Mouse (Mus musculus): ENCODE results near the gene Fam181a. TPM values are rescaled to one million over a fixed set of nuclear protein-coding genes. Genes with fewer than 3 reads are reported as not detected.

Gene Fam181a
- polyA plus RNA-seq, 1 experiment from 2014 or later: 0.35 TPM

DNA sequence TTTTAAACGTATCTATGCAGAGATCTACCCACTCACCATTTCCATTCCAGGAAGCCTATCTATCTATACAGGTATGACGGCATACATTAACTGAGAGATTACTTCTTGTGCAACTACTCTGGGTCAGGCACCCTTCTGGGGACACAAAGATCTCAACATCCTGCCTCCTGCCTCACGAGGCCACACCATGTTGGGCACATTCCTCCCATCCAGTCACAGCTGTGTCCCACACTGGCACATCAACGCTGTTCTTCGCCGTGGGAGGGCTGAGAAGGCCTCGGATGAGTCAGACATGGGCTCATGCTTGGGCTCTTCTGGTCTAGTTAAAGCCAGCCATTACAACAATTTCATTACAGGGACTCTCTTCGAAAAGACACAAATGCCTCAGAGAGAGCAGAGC, 36.2 kb downstream of the Fam181a start:
- DNase-seq (ENCODE audit: low spot score): no peak
- TF ChIP-seq EP300 (IDR thresholded peaks at IDR 0.05): no peak
- TF ChIP-seq CTCF (IDR thresholded peaks at IDR 0.05): no peak
- Histone ChIP-seq H3K9me3 (ENCODE audit: low read length) (no peaks in the 10 kb centered on the region), H3K27ac (ENCODE audit: low read length) (no peak overlapping the region), H3K4me3 (ENCODE audit: low read depth, low read length) (no peak overlapping the region), H3K27me3 (replicated peaks; ENCODE audit: insufficient read depth, low read length) (no peaks in the 10 kb centered on the region), H3K36me3 (ENCODE audit: insufficient read depth, low read length) (no peaks in the 10 kb centered on the region), H3K4me2 (replicated peaks; ENCODE audit: low read depth, low read length) (no peak overlapping the region), H3K9ac (replicated peaks; ENCODE audit: low read depth) (no peak overlapping the region), H3K4me1 (ENCODE audit: insufficient read depth, low read depth, low read length) (peaks cover 3% of the 10 kb centered on the region; the same call in 1 of the 2 replicates)
- no peak for ATAC-seq
- 58% methylated on average over 8 of the region's 8 CpGs for WGBS

DNA sequence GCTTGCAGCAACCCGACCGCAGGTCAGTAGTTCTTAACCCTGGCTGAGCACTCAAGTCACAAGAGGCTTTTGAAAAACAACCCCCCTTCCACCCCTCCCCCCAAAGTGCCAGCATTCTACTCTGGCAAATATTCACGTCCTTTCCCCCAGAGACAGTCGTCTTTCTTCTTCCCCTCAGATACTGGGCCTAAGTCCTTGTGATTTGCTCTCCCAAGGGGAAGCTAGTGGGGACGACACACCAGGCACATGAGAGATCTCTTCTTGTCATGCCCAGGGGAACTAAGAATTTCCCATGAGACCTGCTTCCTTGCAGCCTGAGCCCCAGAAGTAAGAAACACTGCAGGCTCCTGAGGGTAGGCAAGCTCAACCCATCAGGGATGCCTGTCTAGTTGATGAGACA, 36.6 kb downstream of the Fam181a start:
- H3K4me2 ChIP-seq (replicated peaks; ENCODE audit: low read depth, low read length): no peak overlapping the region
- peaks cover 3% of the 10 kb centered on the region; the same call in 1 of the 2 replicates for H3K4me1 ChIP-seq (ENCODE audit: insufficient read depth, low read depth, low read length)
- TF ChIP-seq CTCF (IDR thresholded peaks at IDR 0.05) (no peak), EP300 (IDR thresholded peaks at IDR 0.05) (no peak)
- DNase-seq (ENCODE audit: low spot score): no peak
- H3K27ac ChIP-seq (ENCODE audit: low read length): no peak overlapping the region
- WGBS: 19% methylated on average over 5 of the region's 5 CpGs
- no peak overlapping the region for H3K4me3 ChIP-seq (ENCODE audit: low read depth, low read length)
- no peaks in the 10 kb centered on the region for H3K27me3 ChIP-seq (replicated peaks; ENCODE audit: insufficient read depth, low read length)
- no peaks in the 10 kb centered on the region for H3K9me3 ChIP-seq (ENCODE audit: low read length)
- H3K9ac ChIP-seq (replicated peaks; ENCODE audit: low read depth): no peak overlapping the region
- ATAC-seq: no peak
- no peaks in the 10 kb centered on the region for H3K36me3 ChIP-seq (ENCODE audit: insufficient read depth, low read length)

DNA sequence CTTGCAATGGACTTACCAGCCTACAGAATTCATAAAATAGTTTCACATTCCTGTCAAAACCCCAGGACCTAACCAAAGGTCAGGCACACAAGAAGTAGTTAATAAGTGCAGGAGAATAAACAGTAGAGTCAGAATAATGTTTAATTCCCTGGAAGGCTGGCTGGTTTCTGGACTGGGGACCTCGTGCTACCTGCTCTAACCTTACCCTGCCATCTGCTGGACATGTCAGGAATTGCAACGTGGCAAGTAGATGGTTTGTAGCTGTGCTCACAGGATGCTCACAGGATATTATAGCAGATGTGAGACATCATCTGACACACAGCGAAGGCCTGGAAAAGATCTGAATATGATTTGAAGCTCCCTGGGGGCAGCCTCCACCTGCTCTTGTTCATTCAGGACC, 37.7 kb downstream of the Fam181a start:
- no peak for TF ChIP-seq EP300 (IDR thresholded peaks at IDR 0.05)
- peak; percentile 94 for TF ChIP-seq CTCF (IDR thresholded peaks at IDR 0.05)
- H3K27ac ChIP-seq (ENCODE audit: low read length): no peak overlapping the region
- H3K9ac ChIP-seq (replicated peaks; ENCODE audit: low read depth): no peak overlapping the region
- DNase-seq (ENCODE audit: low spot score) (peak; percentile 81), ATAC-seq (peak; percentile 56)
- H3K36me3 ChIP-seq (ENCODE audit: insufficient read depth, low read length): no peaks in the 10 kb centered on the region
- no peaks in the 10 kb centered on the region for H3K9me3 ChIP-seq (ENCODE audit: low read length)
- 5% methylated on average over 3 of the region's 3 CpGs for WGBS
- H3K4me1 ChIP-seq (ENCODE audit: insufficient read depth, low read depth, low read length): peaks cover 3% of the 10 kb centered on the region; the same call in 1 of the 2 replicates
- no peak overlapping the region for H3K4me3 ChIP-seq (ENCODE audit: low read depth, low read length)
- no peak overlapping the region for H3K4me2 ChIP-seq (replicated peaks; ENCODE audit: low read depth, low read length)
- H3K27me3 ChIP-seq (replicated peaks; ENCODE audit: insufficient read depth, low read length): no peaks in the 10 kb centered on the region

DNA sequence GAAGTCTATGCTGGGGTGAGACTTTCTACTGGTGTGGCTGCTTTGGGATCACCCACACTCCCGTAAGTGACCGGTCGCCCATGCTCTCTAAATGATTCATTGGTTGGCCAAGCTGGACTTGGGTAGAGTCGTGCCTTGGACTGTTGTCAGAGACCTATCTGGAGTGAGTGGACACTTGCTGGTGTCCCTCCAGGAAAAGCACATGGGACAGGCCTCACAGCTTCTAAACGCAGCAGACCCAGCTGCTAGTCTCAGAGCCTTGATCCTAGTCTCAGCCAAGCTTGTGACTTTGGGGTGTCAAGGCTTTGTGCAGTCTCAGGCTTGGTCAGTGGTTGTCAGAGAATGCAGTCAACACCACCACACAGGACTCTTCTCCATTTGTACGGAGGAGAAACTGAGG, 42.0 kb downstream of the Fam181a start:
- ATAC-seq: no peak
- Histone ChIP-seq H3K4me1 (ENCODE audit: insufficient read depth, low read depth, low read length) (peaks cover 3% of the 10 kb centered on the region; the same call in 1 of the 2 replicates), H3K9ac (replicated peaks; ENCODE audit: low read depth) (no peak overlapping the region), H3K27me3 (replicated peaks; ENCODE audit: insufficient read depth, low read length) (no peaks in the 10 kb centered on the region), H3K9me3 (ENCODE audit: low read length) (no peaks in the 10 kb centered on the region), H3K4me2 (replicated peaks; ENCODE audit: low read depth, low read length) (no peak overlapping the region), H3K36me3 (ENCODE audit: insufficient read depth, low read length) (no peaks in the 10 kb centered on the region), H3K4me3 (ENCODE audit: low read depth, low read length) (no peak overlapping the region), H3K27ac (ENCODE audit: low read length) (no peak overlapping the region)
- DNase-seq (ENCODE audit: low spot score): no peak
- TF ChIP-seq CTCF (IDR thresholded peaks at IDR 0.05) (no peak), EP300 (IDR thresholded peaks at IDR 0.05) (no peak)
- WGBS: 86% methylated on average over 6 of the region's 6 CpGs

DNA sequence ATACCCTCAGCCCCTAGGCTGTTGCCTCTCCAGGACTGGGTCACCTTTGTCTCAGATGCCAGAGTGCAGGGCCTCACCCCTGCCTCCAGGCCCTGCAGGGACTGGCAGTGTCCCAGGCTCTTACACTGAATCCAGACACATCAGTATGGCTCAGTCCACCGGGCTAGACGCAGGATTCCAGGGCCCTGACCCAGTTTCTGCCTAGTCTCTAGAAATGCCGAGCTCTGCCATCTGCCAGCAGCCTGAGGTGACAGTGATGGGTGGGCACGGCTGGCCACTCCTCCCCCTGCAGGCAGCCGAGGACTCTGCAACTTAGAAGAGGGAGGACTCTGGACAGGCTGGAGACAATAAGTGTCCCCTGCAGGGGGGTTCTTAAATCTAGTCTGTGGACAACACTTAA, 42.8 kb downstream of the Fam181a start:
- Histone ChIP-seq H3K4me2 (replicated peaks; ENCODE audit: low read depth, low read length) (no peak overlapping the region), H3K9ac (replicated peaks; ENCODE audit: low read depth) (no peak overlapping the region), H3K4me3 (ENCODE audit: low read depth, low read length) (no peak overlapping the region), H3K4me1 (ENCODE audit: insufficient read depth, low read depth, low read length) (no peaks in the 10 kb centered on the region), H3K27ac (ENCODE audit: low read length) (no peak overlapping the region), H3K9me3 (ENCODE audit: low read length) (no peaks in the 10 kb centered on the region), H3K36me3 (ENCODE audit: insufficient read depth, low read length) (no peaks in the 10 kb centered on the region), H3K27me3 (replicated peaks; ENCODE audit: insufficient read depth, low read length) (no peaks in the 10 kb centered on the region)
- 11% methylated on average over 5 of the region's 5 CpGs for WGBS
- TF ChIP-seq EP300 (IDR thresholded peaks at IDR 0.05) (no peak), CTCF (IDR thresholded peaks at IDR 0.05) (peak; percentile 54)
- ATAC-seq (peak; percentile 42), DNase-seq (ENCODE audit: low spot score) (peak; percentile 29)

DNA sequence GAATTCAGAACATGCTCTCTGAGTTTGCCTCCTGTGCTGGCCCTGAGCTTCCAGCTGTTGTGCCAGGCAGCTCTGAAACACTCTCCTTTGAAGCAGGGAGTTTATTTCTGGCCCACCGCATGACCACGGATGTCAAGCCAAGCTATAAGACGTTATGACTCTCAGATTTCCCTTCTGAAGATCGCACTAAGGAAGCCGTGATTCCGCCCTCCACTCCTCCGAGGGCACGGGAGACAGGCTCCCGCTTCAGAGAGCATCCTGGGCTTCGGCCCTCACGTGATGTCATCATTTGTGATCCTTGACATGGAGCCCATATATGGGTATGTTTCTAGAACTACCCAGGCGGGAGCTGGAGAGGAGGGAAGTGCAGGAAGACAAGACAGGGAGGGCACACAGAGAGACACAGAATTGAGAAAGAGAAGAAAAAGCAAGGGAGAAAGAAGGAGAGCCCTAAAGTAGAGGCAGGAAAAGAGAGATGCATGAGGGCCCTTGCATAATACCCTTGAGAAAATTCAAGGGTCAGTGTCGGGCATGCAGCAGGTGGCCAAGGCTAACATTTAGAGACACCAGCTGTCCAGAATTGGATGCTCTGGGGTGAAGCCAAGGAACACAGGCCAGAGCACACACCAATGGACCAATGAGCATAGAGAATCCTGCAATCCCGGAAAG, 45.1 kb downstream of the Fam181a start, which contains the start of gene Asb2:
Gene Asb2, minus strand, starts transcription at position 256 of the 669 bp plus-strand sequence.
- no peak within 1 kb of the TSS for H3K4me2 ChIP-seq (replicated peaks; ENCODE audit: low read depth, low read length)
- H3K9me3 ChIP-seq (ENCODE audit: low read length): no peaks in the 10 kb centered on the region
- 34% methylated on average over 14 of the region's 14 CpGs for WGBS
- TF ChIP-seq EP300 (IDR thresholded peaks at IDR 0.05) (no peak), CTCF (IDR thresholded peaks at IDR 0.05) (no peak)
- H3K4me3 ChIP-seq (ENCODE audit: low read depth, low read length): no peak within 1 kb of the TSS
- no peak within 1 kb of the TSS for H3K27ac ChIP-seq (ENCODE audit: low read length)
- ATAC-seq (peak; percentile 52; the same call in 1 of the 2 replicates), DNase-seq (ENCODE audit: low spot score) (peak; percentile 34)
- no peaks in the 10 kb centered on the region for H3K4me1 ChIP-seq (ENCODE audit: insufficient read depth, low read depth, low read length)
- no peaks in the 10 kb centered on the region for H3K36me3 ChIP-seq (ENCODE audit: insufficient read depth, low read length)
- no peaks in the 10 kb centered on the region for H3K27me3 ChIP-seq (replicated peaks; ENCODE audit: insufficient read depth, low read length)
- no peak within 1 kb of the TSS for H3K9ac ChIP-seq (replicated peaks; ENCODE audit: low read depth)
